Mouse (Mus musculus) megakaryocyte, embryonic 14.5 days (primary cell): ENCODE measurements at regions not wholly inside any gene's neighbourhood (a gene's known extent, or its start where the extent isn't known, plus 50 kb on each side); places are given as distances from the start of the nearest gene placed in this dataset.

Experiments
- FLI1 ChIP-seq: IDR thresholded peaks from 2 replicates; pipeline ENCODE4 v1.6.1; 2012; ENCODE audit warnings: low read length, inconsistent platforms, mixed read lengths
- GATA1 ChIP-seq: IDR thresholded peaks from 3 replicates; pipeline ENCODE4 v1.6.1; 2012; ENCODE audit warnings: mixed read lengths, low read length, inconsistent platforms, borderline replicate concordance

- no peak for TF ChIP-seq FLI1
- TF ChIP-seq GATA1: no peak
Measured at GRCm38 (mm10) chr19:28733781-28734180, 53.9 kb upstream of the Glis3 start.
